Mouse (Mus musculus) cerebellum, adult 11 months (tissue): Measurements from ENCODE around the gene Asic1.

ENCODE experiments used
- DNase-seq: peaks from one replicate; pipeline ENCODE4 v3.0.0; 2022

The Asic1 gene

GRCm38 (mm10) chr15:99703104-99703503 is 32.9 kb downstream of the Asic1 start:
- DNase-seq, result no peak

GRCm38 (mm10) chr15:99703676-99704040 is 33.5 kb downstream of the Asic1 start:
- no peak for DNase-seq

- no peak for DNase-seq
Observed at GRCm38 (mm10) chr15:99704041-99704681, 34.0 kb downstream of the Asic1 start.

GRCm38 (mm10) chr15:99704881-99705280 is 34.7 kb downstream of the Asic1 start:
- DNase-seq, result no peak

- DNase-seq, result peak; percentile 63
Observed at GRCm38 (mm10) chr15:99705440-99706048, 35.4 kb downstream of the Asic1 start, which contains the start of gene Gm17349. Gene Gm17349 (minus strand): TSS chr15:99705490.

- DNase-seq, result no peak
Observed at GRCm38 (mm10) chr15:99708176-99708575, 38.0 kb downstream of the Asic1 start.

- DNase-seq, result no peak
Observed at GRCm38 (mm10) chr15:99710221-99711190, 40.3 kb downstream of the Asic1 start.

- DNase-seq, result no peak
Observed at GRCm38 (mm10) chr15:99711491-99711890, 41.3 kb downstream of the Asic1 start.

- no peak for DNase-seq
Observed at GRCm38 (mm10) chr15:99712666-99713559, 42.7 kb downstream of the Asic1 start.

GRCm38 (mm10) chr15:99713569-99713968 is 43.4 kb downstream of the Asic1 start:
- DNase-seq, result no peak

GRCm38 (mm10) chr15:99714206-99714605 is 44.0 kb downstream of the Asic1 start:
- DNase-seq, result no peak

GRCm38 (mm10) chr15:99714858-99715257 is 44.7 kb downstream of the Asic1 start:
- peak; percentile 83 for DNase-seq

GRCm38 (mm10) chr15:99715361-99715865 is 45.2 kb downstream of the Asic1 start:
- no peak for DNase-seq

- no peak for DNase-seq
Observed at GRCm38 (mm10) chr15:99715982-99716746, 46.0 kb downstream of the Asic1 start.

GRCm38 (mm10) chr15:99716814-99717213 is 46.6 kb downstream of the Asic1 start:
- DNase-seq, result no peak

- peak; percentile 82 for DNase-seq
Observed at GRCm38 (mm10) chr15:99717386-99718334, 47.5 kb downstream of the Asic1 start, which contains the start of gene Gpd1. Gene Gpd1 (plus strand): TSS chr15:99717515.

- DNase-seq, result no peak
Observed at GRCm38 (mm10) chr15:99718461-99719021, 48.4 kb downstream of the Asic1 start.

GRCm38 (mm10) chr15:99719865-99720264 is 49.7 kb downstream of the Asic1 start:
- no peak for DNase-seq

- no peak for DNase-seq
Observed at GRCm38 (mm10) chr15:99721921-99722743, 52.0 kb downstream of the Asic1 start.
